Mouse (Mus musculus) cerebellum, adult 9-10 months (tissue): Measurements from ENCODE around the gene E330014E10Rik.
"Not testable (repeated sequence)": the region's sequence is repeated elsewhere in the genome, so short reads cannot be mapped to it uniquely, and the experiment has no call there.

Experiments
- DNase-seq: peaks from one replicate; pipeline ENCODE4 v3.0.0; 2022

Gene E330014E10Rik

DNA sequence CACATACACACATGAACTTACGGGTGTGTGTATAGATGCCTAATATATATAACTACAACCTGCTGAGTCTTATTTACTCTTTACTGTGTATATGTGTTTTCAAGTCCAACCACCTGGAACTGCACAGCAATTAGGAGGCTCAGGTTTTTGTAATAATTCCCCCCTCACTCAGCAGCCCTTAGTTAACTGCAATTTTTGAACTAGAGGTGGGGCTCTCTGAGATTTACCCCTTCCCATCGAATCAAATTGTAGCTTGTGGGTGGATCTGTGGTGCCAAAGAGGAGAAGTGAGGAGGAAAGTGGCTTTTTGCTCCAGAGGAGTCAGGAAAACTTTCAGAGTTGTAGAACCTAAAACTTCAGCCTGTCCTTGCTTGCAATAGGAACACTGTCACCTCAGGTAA, at the start of gene E330014E10Rik:
TSS of gene E330014E10Rik (plus strand) at position 301 of the 400 bp plus-strand sequence.
- not testable (repeated sequence) for DNase-seq

DNA sequence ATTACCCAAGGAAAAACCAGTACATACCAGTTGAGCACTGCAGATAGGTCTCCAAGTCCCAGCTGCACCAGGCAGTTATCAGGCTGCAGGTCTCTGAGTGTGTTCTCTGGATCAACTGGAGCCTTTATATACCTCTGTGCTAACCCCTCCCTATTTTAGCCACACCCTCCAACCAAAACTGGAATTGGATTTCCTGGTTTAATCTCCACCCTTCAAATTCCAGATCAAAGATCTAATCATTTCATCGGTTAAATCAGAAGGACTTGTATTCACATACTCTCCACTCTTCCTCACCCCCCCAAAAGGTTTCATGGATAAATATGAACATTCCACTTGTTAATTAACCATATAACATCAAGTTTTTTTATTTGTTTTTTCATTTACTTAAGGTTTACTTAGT, 39.7 kb upstream of the E330014E10Rik start, which contains the start of gene Gm7978:
TSS of gene Gm7978 (minus strand) at position 101 of the 400 bp plus-strand sequence.
- not testable (repeated sequence) for DNase-seq

DNA sequence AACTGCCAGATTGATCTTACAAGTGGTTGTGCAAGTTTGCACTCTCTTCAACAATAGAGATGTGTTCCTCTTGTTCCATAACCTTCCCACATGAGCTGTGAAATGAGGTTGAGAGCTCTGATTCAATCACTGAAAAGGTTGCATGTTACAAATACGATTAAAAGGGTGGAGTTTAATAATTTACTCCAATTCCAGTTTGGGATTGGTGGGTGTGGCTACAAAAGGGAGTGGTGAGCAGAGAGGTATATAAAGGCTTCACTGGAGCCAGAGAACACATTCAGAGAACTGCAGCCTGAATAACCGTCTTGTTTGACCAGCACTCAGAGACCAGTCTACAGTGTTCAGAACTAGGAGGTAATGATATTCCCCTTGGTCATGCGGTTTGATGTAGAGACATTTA, 34.1 kb upstream of the E330014E10Rik start, which contains the start of gene Gm7982:
TSS of gene Gm7982 (plus strand) at position 301 of the 400 bp plus-strand sequence.
- not testable (repeated sequence) for DNase-seq

DNA sequence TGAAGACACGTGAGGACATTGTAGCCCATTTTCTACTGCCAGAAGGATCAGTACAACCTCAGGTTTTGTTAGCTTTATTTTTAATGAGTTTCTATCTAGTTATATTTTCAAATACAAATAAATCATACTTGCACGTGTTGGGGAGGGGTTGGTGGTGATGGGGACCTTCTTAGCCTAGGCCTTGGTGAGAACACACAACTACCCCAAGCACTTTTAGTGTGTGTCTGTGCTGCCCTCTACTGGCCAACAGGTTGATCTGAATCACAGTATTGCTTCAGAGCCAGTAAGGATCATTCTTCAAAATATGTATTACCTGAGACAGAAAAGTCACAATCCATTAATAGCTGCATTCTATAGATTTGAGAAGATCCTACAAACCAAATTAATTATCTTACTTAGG, 35.1 kb downstream of the E330014E10Rik start:
- DNase-seq = not testable (repeated sequence)

DNA sequence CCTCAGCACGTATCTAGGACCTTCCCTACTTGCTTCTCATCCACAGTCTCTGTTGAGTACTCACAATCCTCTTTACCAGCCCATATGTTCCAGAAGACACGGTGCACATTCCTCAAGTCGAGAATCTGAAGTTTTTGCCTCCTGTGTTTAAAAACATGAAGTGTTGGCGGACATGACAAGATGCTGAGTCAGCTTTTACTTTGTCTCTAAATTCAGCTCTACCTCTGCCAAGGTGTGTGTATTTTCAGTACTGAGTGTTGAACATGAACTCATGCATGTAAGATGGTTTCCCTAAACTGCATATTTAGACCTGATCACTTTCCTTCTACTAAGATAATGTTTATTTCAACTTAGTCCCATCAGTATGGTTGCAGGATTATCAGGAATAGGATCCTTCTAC, 60.8 kb downstream of the E330014E10Rik start:
- no peak for DNase-seq

DNA sequence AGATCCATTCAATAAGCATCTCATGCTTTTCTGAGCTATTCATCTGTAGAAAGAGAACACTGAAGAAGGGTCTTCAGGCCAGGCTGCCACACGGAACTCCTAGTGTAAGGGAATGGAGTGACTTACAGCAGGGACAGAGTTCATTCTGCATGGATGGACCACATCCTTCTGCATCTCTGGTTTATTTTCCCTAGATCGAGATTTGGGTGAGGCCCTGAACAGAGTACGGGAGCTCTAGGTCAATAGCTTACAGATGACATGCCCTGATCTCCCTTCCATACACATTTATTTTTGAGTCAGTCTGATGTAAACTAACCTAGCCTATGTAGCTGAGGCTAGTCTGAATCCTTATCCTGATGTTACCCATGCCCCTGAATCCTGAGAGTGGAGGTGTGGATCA, 78.2 kb downstream of the E330014E10Rik start:
- no peak for DNase-seq
